Mouse (Mus musculus): ENCODE data around the gene Ppp2r5c. TPM values are rescaled to one million over a fixed set of nuclear protein-coding genes. Genes with fewer than 3 reads are reported as not detected.

Ppp2r5c gene
- total and polyA plus RNA-seq, 2 experiments from 2014 or later, result 178 to 183 TPM

DNA sequence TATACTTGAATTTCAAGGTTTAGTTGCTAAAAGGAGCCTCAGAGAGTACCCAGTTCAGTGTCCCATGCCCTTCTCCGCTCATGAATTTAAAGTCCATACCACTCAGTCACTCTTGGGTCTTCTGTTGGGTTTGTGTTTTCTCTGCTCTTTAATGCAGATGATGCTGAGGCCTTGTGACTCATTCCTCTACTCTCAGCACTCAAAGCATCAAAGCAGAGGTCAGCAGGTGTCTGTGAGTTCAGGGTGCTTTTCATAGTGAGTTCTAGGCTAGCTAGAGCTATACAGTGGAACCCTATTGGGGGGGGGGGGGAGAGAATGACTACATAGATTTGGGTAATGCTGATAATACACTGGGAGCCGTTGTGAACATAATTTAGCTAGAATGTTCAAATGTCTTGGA lies 163.8 kb downstream of the Ppp2r5c start:
- TF ChIP-seq CTCF (IDR thresholded peaks at IDR 0.05), result no peak
- H3K9me3 ChIP-seq (ENCODE audit: low read length), result no peaks in the 10 kb centered on the region
- H3K27me3 ChIP-seq (ENCODE audit: insufficient read depth, low read length), result no peaks in the 10 kb centered on the region
- H3K4me1 ChIP-seq (ENCODE audit: insufficient read depth, low read length), result no peaks in the 10 kb centered on the region
- no peak for ATAC-seq (ENCODE audit: low FRiP score)
- DNase-seq (ENCODE audit: low spot score), result no peak
- H3K4me2 ChIP-seq (ENCODE audit: low read depth, low read length, poor library complexity, severe bottlenecking), result no peak overlapping the region
- no peak overlapping the region for H3K27ac ChIP-seq (ENCODE audit: low read depth, low read length)
- H3K9ac ChIP-seq (replicated peaks; ENCODE audit: low read length, poor library complexity, severe bottlenecking), result no peak overlapping the region
- H3K4me3 ChIP-seq (ENCODE audit: low read depth, low read length), result no peak overlapping the region
- WGBS, result 91% methylated on average over 2 of the region's 2 CpGs
- peaks cover 31% of the 10 kb centered on the region for H3K36me3 ChIP-seq (ENCODE audit: insufficient read depth, low read length)

DNA sequence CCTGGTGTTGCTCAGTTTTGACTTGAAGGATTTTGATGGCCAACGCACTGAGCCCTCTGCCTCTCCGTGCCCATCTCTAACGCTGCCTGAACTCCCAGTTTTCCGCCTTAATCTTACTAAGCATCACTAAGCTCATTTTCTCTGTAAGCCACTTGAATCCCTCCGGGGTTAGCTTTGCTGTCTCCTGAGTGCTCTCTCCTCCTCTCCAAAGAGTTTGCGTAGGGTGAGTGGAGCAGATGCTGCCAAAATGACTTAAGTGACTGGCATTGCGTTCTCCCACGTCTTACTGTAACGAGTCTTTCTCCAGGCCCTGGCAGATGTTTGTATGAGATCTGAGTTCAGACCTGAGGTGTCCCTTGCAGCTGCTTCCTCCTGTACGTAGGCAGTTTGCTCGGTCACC lies 183.1 kb downstream of the Ppp2r5c start:
- Histone ChIP-seq H3K4me2 (ENCODE audit: low read depth, low read length, poor library complexity, severe bottlenecking) (no peak overlapping the region), H3K27ac (ENCODE audit: low read depth, low read length) (no peak overlapping the region), H3K9me3 (ENCODE audit: low read length) (no peaks in the 10 kb centered on the region), H3K4me1 (ENCODE audit: insufficient read depth, low read length) (no peaks in the 10 kb centered on the region), H3K36me3 (ENCODE audit: insufficient read depth, low read length) (peaks cover 96% of the 10 kb centered on the region), H3K27me3 (ENCODE audit: insufficient read depth, low read length) (no peaks in the 10 kb centered on the region), H3K9ac (replicated peaks; ENCODE audit: low read length, poor library complexity, severe bottlenecking) (no peak overlapping the region), H3K4me3 (ENCODE audit: low read depth, low read length) (no peak overlapping the region)
- no peak for TF ChIP-seq CTCF (IDR thresholded peaks at IDR 0.05)
- ATAC-seq (ENCODE audit: low FRiP score), result no peak
- 85% methylated on average over 11 of the region's 11 CpGs for WGBS
- no peak for DNase-seq (ENCODE audit: low spot score)

Other genes starting within 250 kb of the Ppp2r5c start
- 2.7 and 3.1 TPM in 2 replicates for gene Dio3, start 168.1 kb upstream of the Ppp2r5c start, total RNA-seq (2014; rRNA removed)
- 1.2 and 1.8 TPM in 2 replicates for gene Dio3, start 168.1 kb upstream of the Ppp2r5c start, polyA plus RNA-seq (2015; fragmentation: Nextera tagmentation; extraction: Ambion mirVana)
- gene Dync1h1, start 154.3 kb downstream of the Ppp2r5c start, total RNA-seq (2014; rRNA removed), result 271 and 313 TPM in 2 replicates
- gene Dync1h1, start 154.3 kb downstream of the Ppp2r5c start, polyA plus RNA-seq (2015; fragmentation: Nextera tagmentation; extraction: Ambion mirVana), result 52.1 and 60.3 TPM in 2 replicates
- gene 1700001K19Rik, start 235.5 kb downstream of the Ppp2r5c start, total RNA-seq (2014; rRNA removed), result not detected in 2 replicates
- 0.17 TPM in 1 of 2 replicates, not detected in the other for gene 1700001K19Rik, start 235.5 kb downstream of the Ppp2r5c start, polyA plus RNA-seq (2015; fragmentation: Nextera tagmentation; extraction: Ambion mirVana)

Data from midbrain, postnatal 0 days (tissue).